Mouse (Mus musculus): ENCODE measurements at regions not wholly inside any gene's neighbourhood (a gene's known extent, or its start where the extent isn't known, plus 50 kb on each side); places are given as distances from the start of the nearest gene placed in this dataset.
A peak's percentile ranks its signal among the peaks of the same experiment; 100 is the strongest.

DNA sequence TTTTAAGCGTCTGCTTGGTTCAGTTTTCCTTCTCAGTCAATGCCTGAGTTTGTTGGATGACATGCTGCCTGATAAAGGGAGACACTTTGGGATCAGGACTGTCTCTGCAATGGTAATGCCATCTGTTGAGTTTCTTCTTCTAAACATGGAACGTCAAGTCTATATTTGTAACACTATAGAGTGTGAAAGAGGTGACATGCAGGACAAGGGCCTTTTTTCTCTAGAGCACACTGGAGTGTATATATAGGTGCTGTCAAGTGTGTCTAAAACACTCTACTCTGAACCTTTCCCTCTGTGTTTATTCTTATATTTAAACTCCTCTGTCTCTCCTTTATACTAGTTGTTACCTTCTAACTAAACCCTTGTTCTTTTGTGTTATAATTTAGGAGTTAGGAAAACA lies 299.6 kb downstream of the Epha7 start:
- H3K9me3 ChIP-seq, result no peaks in the 10 kb centered on the region
- no peak for ATAC-seq (replicated peaks)
- H3K4me3 ChIP-seq, result no peak overlapping the region
- H3K9ac ChIP-seq (replicated peaks), result no peak overlapping the region
- H3K27ac ChIP-seq (replicated peaks), result no peak overlapping the region
- H3K27me3 ChIP-seq, result no peaks in the 10 kb centered on the region
- WGBS, result 71% methylated on average over 2 of the region's 2 CpGs
- no peaks in the 10 kb centered on the region for H3K36me3 ChIP-seq
- H3K4me1 ChIP-seq, result peaks cover 5% of the 10 kb centered on the region; the same call in 1 of the 2 replicates
- H3K4me2 ChIP-seq (replicated peaks), result no peak overlapping the region

GRCm38 (mm10) chr4:29117025-29117424 lies 304.1 kb downstream of the Epha7 start:
- Histone ChIP-seq H3K27me3 (no peaks in the 10 kb centered on the region), H3K4me2 (replicated peaks) (no peak overlapping the region), H3K27ac (replicated peaks) (no peak overlapping the region), H3K4me3 (no peak overlapping the region), H3K9ac (replicated peaks) (no peak overlapping the region), H3K36me3 (no peaks in the 10 kb centered on the region), H3K4me1 (peaks cover 23% of the 10 kb centered on the region), H3K9me3 (no peaks in the 10 kb centered on the region)
- WGBS, result 68% methylated on average over 4 of the region's 4 CpGs
- peak; percentile 62 for ATAC-seq (replicated peaks)

- 34% methylated on average over 9 of the region's 9 CpGs for WGBS
- peak; percentile 92 for ATAC-seq (replicated peaks)
Measured at GRCm38 (mm10) chr4:29117926-29118325, 305.0 kb downstream of the Epha7 start.

GRCm38 (mm10) chr4:29118679-29119479 lies 305.9 kb downstream of the Epha7 start:
- H3K4me2 ChIP-seq (replicated peaks), result no peak overlapping the region
- H3K9ac ChIP-seq (replicated peaks), result no peak overlapping the region
- H3K27me3 ChIP-seq, result no peaks in the 10 kb centered on the region
- no peak for ATAC-seq (replicated peaks)
- peaks cover 23% of the 10 kb centered on the region for H3K4me1 ChIP-seq
- WGBS, result 18% methylated on average over 7 of the region's 7 CpGs
- no peak overlapping the region for H3K4me3 ChIP-seq
- no peaks in the 10 kb centered on the region for H3K9me3 ChIP-seq
- H3K27ac ChIP-seq (replicated peaks), result no peak overlapping the region
- H3K36me3 ChIP-seq, result no peaks in the 10 kb centered on the region

More at GRCm38 (mm10) chr4:29117926-29118325, 305.0 kb downstream of the Epha7 start:
- Histone ChIP-seq H3K4me2 (replicated peaks) (0 out of 2 replicates have a peak overlapping the region, but pooled peaks have one; percentile 3), H3K36me3 (no peaks in the 10 kb centered on the region), H3K4me1 (peaks cover 23% of the 10 kb centered on the region), H3K9me3 (no peaks in the 10 kb centered on the region), H3K27me3 (no peaks in the 10 kb centered on the region), H3K27ac (replicated peaks) (peak overlapping the region; percentile 32; the same call in 1 of the 2 replicates), H3K4me3 (no peak overlapping the region), H3K9ac (replicated peaks) (no peak overlapping the region)

DNA sequence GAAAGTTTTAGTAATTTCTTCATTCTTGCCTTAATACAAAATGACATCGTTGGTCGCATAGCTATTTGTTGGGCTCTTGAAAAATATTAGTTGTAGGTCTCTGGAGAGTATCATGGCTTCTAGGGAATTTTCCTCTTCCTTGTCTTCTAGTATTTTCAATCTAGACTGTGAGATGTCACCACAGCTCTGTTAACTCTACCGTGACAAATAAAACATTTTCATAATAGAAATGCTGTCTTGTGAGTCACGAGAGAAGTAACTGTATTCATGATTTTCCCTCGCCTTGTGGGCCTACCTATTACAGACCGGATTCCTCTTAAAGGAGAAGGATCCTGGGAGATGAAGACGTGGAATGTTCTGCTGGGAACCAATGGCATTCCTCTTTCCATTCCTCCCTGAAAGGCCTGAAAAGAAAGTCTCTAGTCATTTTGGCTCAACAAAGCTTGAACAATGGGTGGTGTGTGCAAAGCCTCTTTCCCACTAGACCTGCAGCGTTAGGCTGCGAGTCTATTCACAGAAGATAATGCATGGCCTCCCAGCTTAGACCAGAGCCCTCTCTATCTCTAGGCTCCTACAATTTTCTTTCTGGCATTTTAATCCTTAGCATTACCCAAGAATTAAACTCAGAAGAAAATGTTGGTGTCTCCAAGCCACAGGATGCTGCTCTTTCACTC lies 306.7 kb downstream of the Epha7 start:
- no peak overlapping the region for H3K4me2 ChIP-seq (replicated peaks)
- ATAC-seq (replicated peaks), result no peak
- H3K9me3 ChIP-seq, result no peaks in the 10 kb centered on the region
- H3K9ac ChIP-seq (replicated peaks), result no peak overlapping the region
- no peaks in the 10 kb centered on the region for H3K36me3 ChIP-seq
- 24% methylated on average over 9 of the region's 9 CpGs for WGBS
- no peaks in the 10 kb centered on the region for H3K27me3 ChIP-seq
- H3K4me1 ChIP-seq, result peaks cover 23% of the 10 kb centered on the region
- no peak overlapping the region for H3K27ac ChIP-seq (replicated peaks)
- no peak overlapping the region for H3K4me3 ChIP-seq

DNA sequence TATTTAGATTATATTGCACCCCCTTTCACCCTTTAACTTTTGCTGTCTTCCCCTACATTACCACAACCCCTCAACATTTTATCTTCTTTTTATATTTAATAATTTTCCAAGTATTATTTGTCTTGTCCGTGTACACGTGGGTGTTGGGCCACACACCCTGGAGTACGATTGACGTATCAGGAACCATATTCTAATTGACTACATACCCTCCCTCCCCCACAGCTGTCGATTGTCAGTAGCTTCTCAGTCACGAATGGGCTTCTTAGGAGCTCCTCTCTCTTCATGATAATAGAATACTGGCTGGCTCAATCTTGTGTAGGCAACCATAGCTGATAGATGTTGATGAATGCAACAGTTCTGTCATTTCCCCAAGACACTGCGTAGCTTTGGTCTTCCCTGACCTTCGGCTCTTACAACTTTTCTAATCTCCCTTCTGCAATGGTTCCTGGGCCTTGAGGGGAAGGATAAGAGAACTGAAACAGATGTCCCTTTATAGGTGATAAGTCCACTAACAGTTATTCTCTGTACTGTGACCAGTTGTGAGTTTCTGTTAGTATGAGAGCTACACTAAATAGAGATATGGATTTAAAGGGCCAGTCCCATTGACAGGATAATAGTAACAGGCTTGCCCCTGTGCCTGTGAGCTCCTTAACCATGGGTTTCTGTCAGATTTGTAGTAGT lies 310.9 kb downstream of the Epha7 start:
- Histone ChIP-seq H3K27ac (replicated peaks) (no peak overlapping the region), H3K4me1 (peaks cover 11% of the 10 kb centered on the region), H3K9me3 (no peaks in the 10 kb centered on the region), H3K4me2 (replicated peaks) (no peak overlapping the region), H3K4me3 (no peak overlapping the region), H3K9ac (replicated peaks) (no peak overlapping the region), H3K27me3 (no peaks in the 10 kb centered on the region), H3K36me3 (no peaks in the 10 kb centered on the region)
- WGBS, result 93% methylated on average over 8 of the region's 8 CpGs
- ATAC-seq (replicated peaks), result no peak

GRCm38 (mm10) chr4:29130485-29130884 lies 317.6 kb downstream of the Epha7 start:
- no peaks in the 10 kb centered on the region for H3K4me1 ChIP-seq
- H3K36me3 ChIP-seq, result no peaks in the 10 kb centered on the region
- H3K9ac ChIP-seq (replicated peaks), result no peak overlapping the region
- no peak overlapping the region for H3K4me2 ChIP-seq (replicated peaks)
- peaks cover 5% of the 10 kb centered on the region; the same call in 1 of the 2 replicates for H3K27me3 ChIP-seq
- H3K27ac ChIP-seq (replicated peaks), result no peak overlapping the region
- ATAC-seq (replicated peaks), result no peak
- H3K4me3 ChIP-seq, result no peak overlapping the region
- no peaks in the 10 kb centered on the region for H3K9me3 ChIP-seq

DNA sequence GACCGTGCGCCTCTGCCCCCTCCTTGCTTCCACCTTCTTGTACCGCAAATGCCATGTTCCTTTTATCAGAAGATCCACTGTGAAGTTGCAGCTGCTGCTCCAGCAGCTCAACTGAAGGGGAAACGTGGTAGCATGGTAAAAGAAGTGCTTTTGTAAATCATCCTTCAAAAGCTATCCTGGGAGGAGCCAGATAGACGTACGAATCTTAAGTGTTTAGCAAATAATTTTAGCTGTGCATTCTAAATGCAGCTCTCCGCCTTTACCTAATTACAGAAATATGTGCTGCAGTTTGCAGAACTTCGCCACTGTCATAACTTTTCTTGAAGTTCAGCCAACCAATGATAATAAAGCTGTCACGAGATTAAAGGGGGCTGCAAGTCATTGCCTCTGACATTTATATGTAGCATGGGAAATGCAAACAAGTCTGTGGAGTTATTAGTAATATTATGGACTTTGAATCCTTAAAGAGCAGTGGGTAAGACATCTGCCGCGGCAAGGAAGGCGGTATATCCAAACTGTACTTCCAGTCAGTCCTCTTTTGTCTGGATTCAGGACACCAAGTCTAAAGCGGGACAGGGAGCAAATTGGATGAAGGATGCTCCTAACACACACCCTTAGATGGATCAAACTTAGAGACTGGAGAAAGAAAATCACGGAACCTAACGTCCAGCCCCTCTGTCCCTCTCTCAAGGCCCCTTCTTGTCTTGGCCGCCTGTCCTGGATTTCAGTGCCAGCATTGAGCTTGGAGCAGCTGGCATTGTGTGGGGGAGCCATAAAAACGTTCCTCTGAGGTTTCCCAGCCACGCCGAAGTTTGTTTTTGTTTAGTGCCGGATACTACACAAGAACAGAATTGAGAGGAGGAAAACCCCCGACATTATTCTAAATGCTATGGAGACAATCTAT lies 320.7 kb downstream of the Epha7 start:
- Histone ChIP-seq H3K36me3 (no peaks in the 10 kb centered on the region), H3K9ac (replicated peaks) (no peak overlapping the region), H3K27ac (replicated peaks) (no peak overlapping the region), H3K27me3 (peaks cover 5% of the 10 kb centered on the region; the same call in 1 of the 2 replicates), H3K9me3 (no peaks in the 10 kb centered on the region), H3K4me1 (no peaks in the 10 kb centered on the region; the same call in 1 of the 2 replicates), H3K4me2 (replicated peaks) (no peak overlapping the region), H3K4me3 (no peak overlapping the region)
- WGBS, result 64% methylated on average over 21 of the region's 21 CpGs
- no peak for ATAC-seq (replicated peaks)

- Histone ChIP-seq H3K36me3 (no peaks in the 10 kb centered on the region), H3K4me1 (no peaks in the 10 kb centered on the region; the same call in 1 of the 2 replicates), H3K27ac (replicated peaks) (no peak overlapping the region), H3K4me2 (replicated peaks) (no peak overlapping the region), H3K4me3 (no peak overlapping the region), H3K9me3 (no peaks in the 10 kb centered on the region), H3K9ac (replicated peaks) (no peak overlapping the region), H3K27me3 (peaks cover 5% of the 10 kb centered on the region; the same call in 1 of the 2 replicates)
- ATAC-seq (replicated peaks), result peak; percentile 82
- WGBS, result 3% methylated on average over 5 of the region's 5 CpGs
Measured at GRCm38 (mm10) chr4:29135685-29136385, 322.9 kb downstream of the Epha7 start.

GRCm38 (mm10) chr4:29138771-29139301 lies 325.9 kb downstream of the Epha7 start:
- no peak for ATAC-seq (replicated peaks)
- Histone ChIP-seq H3K27ac (replicated peaks) (no peak overlapping the region), H3K4me3 (no peak overlapping the region), H3K36me3 (no peaks in the 10 kb centered on the region), H3K27me3 (no peaks in the 10 kb centered on the region), H3K4me2 (replicated peaks) (no peak overlapping the region), H3K9me3 (no peaks in the 10 kb centered on the region), H3K9ac (replicated peaks) (no peak overlapping the region), H3K4me1 (no peaks in the 10 kb centered on the region; the same call in 1 of the 2 replicates)
- WGBS, result 82% methylated on average over 8 of the region's 8 CpGs

- WGBS, result 98% methylated on average over 1 of the region's 1 CpGs
- ATAC-seq (replicated peaks), result no peak
- no peak overlapping the region for H3K4me2 ChIP-seq (replicated peaks)
Measured at GRCm38 (mm10) chr4:29143415-29143814, 330.5 kb downstream of the Epha7 start.

More at GRCm38 (mm10) chr4:29143415-29143814, 330.5 kb downstream of the Epha7 start:
- Histone ChIP-seq H3K36me3 (no peaks in the 10 kb centered on the region), H3K4me1 (no peaks in the 10 kb centered on the region), H3K9ac (replicated peaks) (no peak overlapping the region), H3K4me3 (no peak overlapping the region), H3K27me3 (no peaks in the 10 kb centered on the region), H3K9me3 (no peaks in the 10 kb centered on the region), H3K27ac (replicated peaks) (no peak overlapping the region)
